Mouse (Mus musculus): Measurements from ENCODE around the gene Adssl1. TPM values are rescaled to one million over a fixed set of nuclear protein-coding genes. Genes with fewer than 3 reads are reported as not detected.

The Adssl1 gene
- polyA plus RNA-seq, 1 experiment from 2014 or later, result 22.8 TPM

- Histone ChIP-seq H3K27me3 (ENCODE audit: insufficient read depth, low read length) (no peaks in the 10 kb centered on the region), H3K9ac (replicated peaks) (no peak overlapping the region), H3K4me2 (ENCODE audit: low read depth, low read length) (no peak overlapping the region), H3K9me3 (ENCODE audit: low read length) (no peaks in the 10 kb centered on the region), H3K4me3 (ENCODE audit: low read depth, low read length) (no peak overlapping the region), H3K4me1 (ENCODE audit: insufficient read depth) (peaks cover 38% of the 10 kb centered on the region), H3K36me3 (replicated peaks; ENCODE audit: insufficient read depth, low read length) (no peaks in the 10 kb centered on the region), H3K27ac (ENCODE audit: low read depth) (no peak overlapping the region)
- no peak for ATAC-seq
- TF ChIP-seq EP300 (IDR thresholded peaks at IDR 0.05; ENCODE audit: low read depth) (no peak), CTCF (IDR thresholded peaks at IDR 0.05; ENCODE audit: low read depth) (peak; percentile 69)
- 55% methylated on average over 7 of the region's 7 CpGs for WGBS (ENCODE audit: insufficient replicate concordance)
- no peak for DNase-seq
Measured at GRCm38 (mm10) chr12:112627097-112627881, 7.4 kb downstream of the Adssl1 start.

- WGBS (ENCODE audit: insufficient replicate concordance), result 51% methylated on average over 6 of the region's 6 CpGs
- no peak for TF ChIP-seq EP300 (IDR thresholded peaks at IDR 0.05; ENCODE audit: low read depth)
- TF ChIP-seq CTCF (IDR thresholded peaks at IDR 0.05; ENCODE audit: low read depth), result no peak
- DNase-seq (no peak), ATAC-seq (no peak)
- Histone ChIP-seq H3K4me3 (ENCODE audit: low read depth, low read length) (no peak overlapping the region), H3K27ac (ENCODE audit: low read depth) (peak overlapping the region; percentile 68), H3K9me3 (ENCODE audit: low read length) (no peaks in the 10 kb centered on the region), H3K4me1 (ENCODE audit: insufficient read depth) (peaks cover 47% of the 10 kb centered on the region), H3K36me3 (replicated peaks; ENCODE audit: insufficient read depth, low read length) (no peaks in the 10 kb centered on the region), H3K4me2 (ENCODE audit: low read depth, low read length) (peak overlapping the region; percentile 63; the same call in 1 of the 2 replicates), H3K9ac (replicated peaks) (no peak overlapping the region), H3K27me3 (ENCODE audit: insufficient read depth, low read length) (no peaks in the 10 kb centered on the region)
Measured at GRCm38 (mm10) chr12:112628197-112628596, 8.4 kb downstream of the Adssl1 start.

GRCm38 (mm10) chr12:112628928-112629721 lies 9.3 kb downstream of the Adssl1 start:
- ATAC-seq (peak; percentile 77), DNase-seq (peak; percentile 82)
- Histone ChIP-seq H3K36me3 (replicated peaks; ENCODE audit: insufficient read depth, low read length) (no peaks in the 10 kb centered on the region), H3K27me3 (ENCODE audit: insufficient read depth, low read length) (no peaks in the 10 kb centered on the region), H3K4me2 (ENCODE audit: low read depth, low read length) (peak overlapping the region; percentile 63), H3K4me1 (ENCODE audit: insufficient read depth) (peaks cover 56% of the 10 kb centered on the region), H3K4me3 (ENCODE audit: low read depth, low read length) (peak overlapping the region; percentile 17; the same call in 1 of the 2 replicates), H3K9me3 (ENCODE audit: low read length) (no peaks in the 10 kb centered on the region), H3K27ac (ENCODE audit: low read depth) (peak overlapping the region; percentile 68), H3K9ac (replicated peaks) (peak overlapping the region; percentile 46)
- TF ChIP-seq EP300 (IDR thresholded peaks at IDR 0.05; ENCODE audit: low read depth) (peak; percentile 61; the same call in 1 of the 2 replicates), CTCF (IDR thresholded peaks at IDR 0.05; ENCODE audit: low read depth) (no peak)
- 9% methylated on average over 19 of the region's 19 CpGs for WGBS (ENCODE audit: insufficient replicate concordance)

GRCm38 (mm10) chr12:112630029-112630428 lies 10.2 kb downstream of the Adssl1 start:
- no peaks in the 10 kb centered on the region for H3K36me3 ChIP-seq (replicated peaks; ENCODE audit: insufficient read depth, low read length)
- ATAC-seq, result no peak
- H3K27me3 ChIP-seq (ENCODE audit: insufficient read depth, low read length), result no peaks in the 10 kb centered on the region
- H3K9ac ChIP-seq (replicated peaks), result no peak overlapping the region
- no peak overlapping the region for H3K4me3 ChIP-seq (ENCODE audit: low read depth, low read length)
- H3K4me1 ChIP-seq (ENCODE audit: insufficient read depth), result peaks cover 57% of the 10 kb centered on the region
- no peaks in the 10 kb centered on the region for H3K9me3 ChIP-seq (ENCODE audit: low read length)
- no peak for TF ChIP-seq CTCF (IDR thresholded peaks at IDR 0.05; ENCODE audit: low read depth)
- TF ChIP-seq EP300 (IDR thresholded peaks at IDR 0.05; ENCODE audit: low read depth), result no peak
- no peak overlapping the region for H3K4me2 ChIP-seq (ENCODE audit: low read depth, low read length)
- WGBS (ENCODE audit: insufficient replicate concordance), result 78% methylated on average over 12 of the region's 12 CpGs
- DNase-seq, result no peak
- 0 out of 2 replicates have a peak overlapping the region, but pooled peaks have one; percentile 68 for H3K27ac ChIP-seq (ENCODE audit: low read depth)

DNA sequence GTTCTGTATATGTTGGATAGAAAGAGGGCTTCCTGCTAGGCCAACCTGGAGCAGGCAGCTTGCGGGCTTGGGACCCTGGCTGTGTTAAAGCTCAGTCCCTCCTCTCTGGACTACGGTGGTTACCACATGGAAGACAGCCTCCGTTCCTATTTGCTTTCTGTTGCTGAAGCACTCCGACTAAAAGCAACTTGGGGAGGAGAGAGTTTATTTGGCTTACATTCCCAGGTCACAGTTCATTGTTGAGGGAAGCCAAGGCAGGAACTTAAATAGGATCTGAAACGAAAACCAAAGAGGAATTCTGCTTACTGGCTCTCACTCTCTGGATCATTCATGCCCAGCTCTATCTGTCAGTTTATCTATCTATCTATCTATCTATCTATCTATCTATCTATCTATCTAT lies 11.0 kb downstream of the Adssl1 start:
- ATAC-seq, result no peak
- TF ChIP-seq EP300 (IDR thresholded peaks at IDR 0.05; ENCODE audit: low read depth), result no peak
- no peak for TF ChIP-seq CTCF (IDR thresholded peaks at IDR 0.05; ENCODE audit: low read depth)
- Histone ChIP-seq H3K4me3 (ENCODE audit: low read depth, low read length) (no peak overlapping the region), H3K9me3 (ENCODE audit: low read length) (no peaks in the 10 kb centered on the region), H3K27me3 (ENCODE audit: insufficient read depth, low read length) (no peaks in the 10 kb centered on the region), H3K9ac (replicated peaks) (no peak overlapping the region), H3K36me3 (replicated peaks; ENCODE audit: insufficient read depth, low read length) (no peaks in the 10 kb centered on the region), H3K4me1 (ENCODE audit: insufficient read depth) (peaks cover 57% of the 10 kb centered on the region), H3K27ac (ENCODE audit: low read depth) (peak overlapping the region; percentile 60), H3K4me2 (ENCODE audit: low read depth, low read length) (no peak overlapping the region)
- WGBS (ENCODE audit: insufficient replicate concordance), result 57% methylated on average over 5 of the region's 5 CpGs
- DNase-seq, result no peak

GRCm38 (mm10) chr12:112631472-112631871 lies 11.6 kb downstream of the Adssl1 start:
- no peak overlapping the region for H3K4me3 ChIP-seq (ENCODE audit: low read depth, low read length)
- 30% methylated on average over 1 of the region's 1 CpGs for WGBS (ENCODE audit: insufficient replicate concordance)
- H3K9me3 ChIP-seq (ENCODE audit: low read length), result no peaks in the 10 kb centered on the region
- H3K27ac ChIP-seq (ENCODE audit: low read depth), result peak overlapping the region; percentile 77
- no peak for TF ChIP-seq CTCF (IDR thresholded peaks at IDR 0.05; ENCODE audit: low read depth)
- no peak for TF ChIP-seq EP300 (IDR thresholded peaks at IDR 0.05; ENCODE audit: low read depth)
- H3K27me3 ChIP-seq (ENCODE audit: insufficient read depth, low read length), result no peaks in the 10 kb centered on the region
- DNase-seq (no peak), ATAC-seq (no peak)
- H3K36me3 ChIP-seq (replicated peaks; ENCODE audit: insufficient read depth, low read length), result 0 out of 2 replicates have a peak, but pooled peaks cover 2% of the 10 kb centered on the region
- no peak overlapping the region for H3K4me2 ChIP-seq (ENCODE audit: low read depth, low read length)
- H3K9ac ChIP-seq (replicated peaks), result no peak overlapping the region
- peaks cover 54% of the 10 kb centered on the region for H3K4me1 ChIP-seq (ENCODE audit: insufficient read depth)
